Mouse (Mus musculus) small intestine, adult 2 months (tissue): ENCODE measurements around the gene Tmem79.
"Not testable (repeated sequence)": the region's sequence is repeated elsewhere in the genome, so short reads cannot be mapped to it uniquely, and the experiment has no call there.

ENCODE experiments used
- CTCF ChIP-seq: fragments of 200-500 bp; IDR thresholded peaks from 2 replicates; pipeline ENCODE4 v1.5.1; 2012; ENCODE audit warnings: low read depth, mild to moderate bottlenecking, control low read depth, inconsistent platforms, low read length, moderate library complexity, mixed read lengths; ENCODE audit not compliant: insufficient replicate concordance, insufficient read length; ENCODE audit errors: extremely low read depth
- POLR2A ChIP-seq: fragments of 200-500 bp; IDR thresholded peaks from 2 replicates; pipeline ENCODE4 v1.6.1; 2012; ENCODE audit warnings: low read depth, mild to moderate bottlenecking, control low read depth, inconsistent platforms, low read length, moderate library complexity

GRCm38 (mm10) chr3:88288133-88288713, 47.7 kb downstream of the Tmem79 start:
- TF ChIP-seq CTCF, POLR2A: not testable (repeated sequence)
